Mouse (Mus musculus): ENCODE measurements around the gene Pdzd8. TPM values are rescaled to one million over a fixed set of nuclear protein-coding genes. Genes with fewer than 3 reads are reported as not detected.

Pdzd8 gene
- polyA plus RNA-seq, 1 experiment: 10.0 TPM

DNA sequence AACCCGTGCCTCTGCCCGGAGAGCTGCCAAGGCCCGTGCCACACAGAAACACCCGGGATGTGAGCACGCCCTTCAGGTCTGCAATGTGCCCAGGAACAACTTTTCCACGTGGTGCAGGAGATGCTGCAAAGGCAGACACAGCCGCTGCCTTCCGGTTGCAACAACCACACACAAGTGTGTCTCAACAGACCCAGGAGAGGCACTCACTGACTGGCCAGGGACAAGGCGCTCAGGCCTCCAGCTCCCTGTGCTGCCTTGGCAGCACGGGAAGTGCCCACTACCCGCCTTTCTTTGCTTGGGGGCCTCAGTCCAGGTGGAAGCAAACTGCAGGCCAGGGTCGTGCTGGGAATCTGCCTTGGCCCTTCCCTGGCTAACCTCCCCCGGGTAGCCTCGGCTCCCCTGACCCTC lies 1.3 kb downstream of the Pdzd8 start:
- peak; percentile 54 for DNase-seq
- WGBS: 2% methylated on average over 14 of the region's 14 CpGs
- TF ChIP-seq POLR2A (IDR thresholded peaks at IDR 0.05; ENCODE audit: borderline replicate concordance, extremely low read depth, low read depth, low read length) (no peak), CTCF (IDR thresholded peaks at IDR 0.05; ENCODE audit: insufficient read depth, low read length) (no peak)
- Histone ChIP-seq H3K4me1 (ENCODE audit: control insufficient read depth, insufficient read depth, low read length) (no peaks in the 10 kb centered on the region; the same call in 1 of the 2 replicates), H3K4me3 (replicated peaks; ENCODE audit: extremely low read depth, low read depth, low read length) (peak overlapping the region; percentile 90)

DNA sequence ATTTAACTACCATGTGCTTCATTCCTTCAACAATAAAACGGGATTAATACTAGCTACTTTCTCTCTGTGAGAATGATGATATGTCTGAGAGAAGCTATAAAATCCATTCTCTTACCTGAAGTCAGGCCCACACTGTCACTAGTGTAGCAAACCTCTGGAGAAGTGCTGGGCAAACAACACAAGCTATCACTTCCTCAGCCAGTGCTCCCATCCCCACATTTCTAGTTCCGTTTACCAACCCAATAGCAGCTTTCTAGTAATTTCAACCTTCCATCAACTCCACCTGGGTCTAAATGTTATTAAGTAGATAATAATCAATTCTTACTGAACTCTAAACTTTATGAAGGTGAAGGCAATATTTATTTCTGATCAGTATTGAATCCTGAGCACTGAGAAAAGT lies 2.6 kb downstream of the Pdzd8 start:
- 44% methylated on average over 2 of the region's 2 CpGs for WGBS
- TF ChIP-seq POLR2A (IDR thresholded peaks at IDR 0.05; ENCODE audit: borderline replicate concordance, extremely low read depth, low read depth, low read length): no peak
- no peak for TF ChIP-seq CTCF (IDR thresholded peaks at IDR 0.05; ENCODE audit: insufficient read depth, low read length)
- DNase-seq: no peak
- H3K4me3 ChIP-seq (replicated peaks; ENCODE audit: extremely low read depth, low read depth, low read length): no peak overlapping the region
- H3K4me1 ChIP-seq (ENCODE audit: control insufficient read depth, insufficient read depth, low read length): peaks cover 2% of the 10 kb centered on the region; the same call in 1 of the 2 replicates

DNA sequence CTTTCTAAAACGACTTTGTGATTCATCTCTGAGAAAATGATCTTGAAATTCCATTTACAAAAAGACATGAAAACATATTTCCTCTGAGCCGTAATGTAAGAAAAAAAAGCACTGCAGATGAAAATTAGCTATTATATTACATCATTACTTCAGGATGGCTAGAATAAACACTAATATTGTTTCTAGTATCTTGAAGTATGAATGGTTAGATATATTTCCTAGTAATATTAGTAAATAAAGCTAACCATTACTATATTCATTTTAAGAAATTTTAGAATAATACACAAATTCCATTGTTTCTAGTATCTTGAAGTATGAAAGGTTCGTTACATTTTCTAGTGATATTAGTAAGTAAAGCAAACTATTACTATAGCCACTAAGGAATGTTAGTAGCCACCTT lies 5.7 kb downstream of the Pdzd8 start:
- DNase-seq: no peak
- TF ChIP-seq CTCF (IDR thresholded peaks at IDR 0.05; ENCODE audit: insufficient read depth, low read length) (no peak), POLR2A (IDR thresholded peaks at IDR 0.05; ENCODE audit: borderline replicate concordance, extremely low read depth, low read depth, low read length) (no peak)
- peaks cover 6% of the 10 kb centered on the region for H3K4me1 ChIP-seq (ENCODE audit: control insufficient read depth, insufficient read depth, low read length)
- 67% methylated on average over 3 of the region's 3 CpGs for WGBS
- no peak overlapping the region for H3K4me3 ChIP-seq (replicated peaks; ENCODE audit: extremely low read depth, low read depth, low read length)

DNA sequence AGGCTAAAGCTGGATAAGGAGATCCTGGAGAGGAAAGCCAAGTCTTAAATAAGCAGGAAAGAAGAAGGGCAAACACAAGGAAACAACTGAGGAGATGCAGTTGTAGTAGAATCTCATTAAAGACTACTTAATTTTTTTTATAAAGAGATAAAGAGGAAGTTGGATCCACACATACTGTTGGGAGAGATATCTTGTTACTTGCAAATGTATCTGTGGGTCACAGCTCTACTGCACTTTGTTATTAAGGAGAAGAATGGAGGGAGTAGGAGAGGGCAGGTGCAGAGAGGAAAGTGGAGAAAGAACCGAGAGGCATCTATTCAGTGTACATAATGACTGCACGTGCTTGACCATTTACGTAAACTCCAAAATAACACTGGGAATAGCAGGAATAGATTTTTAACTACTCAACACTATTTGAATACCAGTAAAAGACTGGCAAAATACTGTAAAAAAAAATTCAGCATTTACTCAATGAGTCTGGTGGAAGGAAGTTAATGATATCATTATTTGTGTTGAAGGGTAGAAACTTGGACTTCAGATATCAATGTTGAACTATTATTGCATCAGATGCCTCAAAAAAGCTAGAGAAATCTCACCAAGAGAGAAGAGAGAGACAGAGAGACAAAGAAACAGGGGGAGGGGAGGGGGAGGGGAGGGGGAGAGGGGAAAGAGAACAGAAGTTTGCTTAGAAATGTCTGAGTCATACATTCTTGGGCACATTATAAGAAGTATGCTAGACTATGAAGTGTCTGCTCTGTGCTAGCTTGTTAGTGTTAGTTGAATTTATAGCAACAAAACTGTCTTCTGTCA lies 7.5 kb downstream of the Pdzd8 start:
- no peak overlapping the region for H3K4me3 ChIP-seq (replicated peaks; ENCODE audit: extremely low read depth, low read depth, low read length)
- H3K4me1 ChIP-seq (ENCODE audit: control insufficient read depth, insufficient read depth, low read length): peaks cover 6% of the 10 kb centered on the region
- no peak for TF ChIP-seq POLR2A (IDR thresholded peaks at IDR 0.05; ENCODE audit: borderline replicate concordance, extremely low read depth, low read depth, low read length)
- no peak for TF ChIP-seq CTCF (IDR thresholded peaks at IDR 0.05; ENCODE audit: insufficient read depth, low read length)
- no peak for DNase-seq
- 69% methylated on average over 3 of the region's 3 CpGs for WGBS

DNA sequence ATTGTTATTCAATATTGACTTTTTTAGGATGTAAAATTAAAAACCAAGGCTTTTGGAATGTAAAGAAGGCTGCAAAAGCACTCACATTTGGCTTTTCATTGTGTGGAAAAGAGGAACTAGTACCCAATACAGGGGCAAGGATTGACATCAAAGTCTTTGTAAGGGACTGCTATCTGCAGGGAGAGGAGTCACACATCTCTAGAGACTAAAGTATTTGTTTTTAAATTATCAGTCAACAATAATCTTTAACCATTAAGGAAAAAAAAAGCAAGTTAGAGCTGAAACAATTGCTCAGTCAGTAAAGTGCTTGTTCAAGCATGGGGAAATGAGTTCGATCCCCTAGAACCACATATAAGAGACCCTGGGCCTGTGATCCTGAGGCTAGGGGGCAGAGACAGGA lies 8.9 kb downstream of the Pdzd8 start:
- peaks cover 6% of the 10 kb centered on the region for H3K4me1 ChIP-seq (ENCODE audit: control insufficient read depth, insufficient read depth, low read length)
- WGBS: 100% methylated on average over 1 of the region's 1 CpGs
- no peak overlapping the region for H3K4me3 ChIP-seq (replicated peaks; ENCODE audit: extremely low read depth, low read depth, low read length)
- TF ChIP-seq POLR2A (IDR thresholded peaks at IDR 0.05; ENCODE audit: borderline replicate concordance, extremely low read depth, low read depth, low read length) (no peak), CTCF (IDR thresholded peaks at IDR 0.05; ENCODE audit: insufficient read depth, low read length) (no peak)
- DNase-seq: no peak

DNA sequence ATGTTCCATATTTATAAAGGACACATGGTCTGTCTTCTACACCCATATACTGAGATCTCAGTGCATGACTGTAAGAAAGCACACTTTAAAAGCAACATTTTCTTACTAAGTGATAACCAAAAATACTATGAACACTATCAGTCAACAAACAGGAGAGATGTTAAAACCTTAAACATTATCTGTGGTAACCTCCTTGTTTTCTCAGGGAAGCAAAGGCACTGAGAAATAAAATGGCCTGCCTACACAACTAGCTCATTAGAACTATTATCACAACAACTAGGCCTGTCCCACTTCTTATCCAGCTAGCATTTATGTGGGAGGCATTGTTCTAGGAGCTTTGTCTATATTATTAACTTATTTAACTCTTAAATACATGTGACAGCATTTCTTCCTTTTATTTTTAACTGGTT lies 14.8 kb downstream of the Pdzd8 start:
- Histone ChIP-seq H3K4me1 (ENCODE audit: control insufficient read depth, insufficient read depth, low read length) (no peaks in the 10 kb centered on the region), H3K4me3 (replicated peaks; ENCODE audit: extremely low read depth, low read depth, low read length) (no peak overlapping the region)
- DNase-seq: no peak
- no peak for TF ChIP-seq CTCF (IDR thresholded peaks at IDR 0.05; ENCODE audit: insufficient read depth, low read length)
- TF ChIP-seq POLR2A (IDR thresholded peaks at IDR 0.05; ENCODE audit: borderline replicate concordance, extremely low read depth, low read depth, low read length): no peak

DNA sequence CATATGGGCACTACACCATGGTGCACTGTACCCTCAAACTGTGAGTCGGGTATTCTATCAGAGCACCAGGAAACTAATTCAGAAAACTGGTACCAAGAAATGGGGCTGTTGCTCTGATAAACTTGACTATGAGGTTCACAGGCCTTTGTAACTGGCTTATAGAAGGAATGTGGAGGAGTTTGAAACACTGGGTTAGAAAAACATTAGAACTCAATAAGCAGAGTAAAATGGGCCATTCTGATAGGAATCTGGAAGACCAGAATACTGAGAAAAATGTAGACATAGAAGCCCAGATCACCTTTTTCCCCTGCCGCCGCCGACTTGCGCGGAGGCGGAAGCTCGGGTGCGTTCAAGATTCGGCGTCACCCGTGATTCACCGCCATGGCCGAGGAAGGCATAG lies 23.6 kb downstream of the Pdzd8 start, which contains the start of gene Rps12-ps3:
Gene Rps12-ps3 (plus strand): TSS at position 301 of the 400 bp plus-strand sequence.
- WGBS: 97% methylated on average over 14 of the region's 14 CpGs
- H3K4me3 ChIP-seq (replicated peaks; ENCODE audit: extremely low read depth, low read depth, low read length): no peak within 1 kb of the TSS
- DNase-seq: no peak
- H3K4me1 ChIP-seq (ENCODE audit: control insufficient read depth, insufficient read depth, low read length): no peaks in the 10 kb centered on the region; the same call in 1 of the 2 replicates
- TF ChIP-seq CTCF (IDR thresholded peaks at IDR 0.05; ENCODE audit: insufficient read depth, low read length): no peak
- TF ChIP-seq POLR2A (IDR thresholded peaks at IDR 0.05; ENCODE audit: borderline replicate concordance, extremely low read depth, low read depth, low read length): no peak

DNA sequence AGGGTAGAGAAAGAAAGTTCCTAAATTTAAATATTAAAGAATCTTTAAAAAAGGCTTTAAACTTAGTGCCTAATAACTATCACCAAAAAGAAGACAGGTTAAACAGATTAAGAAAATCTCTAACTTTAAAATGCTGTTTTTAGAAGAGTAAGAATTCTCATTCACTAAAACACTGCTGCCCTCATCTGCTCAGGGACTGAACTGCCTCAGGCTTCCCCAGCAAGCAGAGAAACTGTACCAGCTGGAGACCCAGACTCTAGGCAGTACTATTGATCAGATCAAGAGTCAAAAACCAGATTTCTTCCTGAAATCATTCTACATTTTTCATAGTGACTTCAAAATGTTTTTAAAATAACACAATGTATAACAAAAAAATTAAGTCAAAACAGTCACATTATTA lies 29.0 kb downstream of the Pdzd8 start:
- 0 out of 2 replicates have a peak, but pooled peaks cover 2% of the 10 kb centered on the region for H3K4me1 ChIP-seq (ENCODE audit: control insufficient read depth, insufficient read depth, low read length)
- peak; percentile 31; the same call in 1 of the 2 replicates for TF ChIP-seq CTCF (IDR thresholded peaks at IDR 0.05; ENCODE audit: insufficient read depth, low read length)
- TF ChIP-seq POLR2A (IDR thresholded peaks at IDR 0.05; ENCODE audit: borderline replicate concordance, extremely low read depth, low read depth, low read length): no peak
- DNase-seq: no peak
- H3K4me3 ChIP-seq (replicated peaks; ENCODE audit: extremely low read depth, low read depth, low read length): no peak overlapping the region

DNA sequence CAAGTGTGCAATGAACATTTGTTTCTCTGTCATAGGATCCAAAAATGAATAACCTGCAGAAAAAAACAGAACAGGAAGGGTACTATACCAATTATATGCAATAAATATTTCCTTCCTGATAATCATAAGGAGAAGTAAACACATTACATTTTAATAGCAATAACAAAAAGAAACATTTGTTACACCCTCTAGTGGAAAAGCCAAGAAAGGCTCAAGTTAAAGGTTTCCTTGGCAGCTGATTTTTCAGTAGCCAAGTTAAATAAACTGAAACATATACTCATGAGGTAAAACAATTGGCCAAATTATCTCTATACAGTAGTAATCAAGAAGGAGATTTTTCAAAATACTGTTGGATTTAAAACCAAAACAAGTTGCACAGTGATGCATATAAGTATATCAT lies 30.3 kb downstream of the Pdzd8 start:
- Histone ChIP-seq H3K4me1 (ENCODE audit: control insufficient read depth, insufficient read depth, low read length) (peaks cover 2% of the 10 kb centered on the region; the same call in 1 of the 2 replicates), H3K4me3 (replicated peaks; ENCODE audit: extremely low read depth, low read depth, low read length) (no peak overlapping the region)
- DNase-seq: no peak
- no peak for TF ChIP-seq CTCF (IDR thresholded peaks at IDR 0.05; ENCODE audit: insufficient read depth, low read length)
- TF ChIP-seq POLR2A (IDR thresholded peaks at IDR 0.05; ENCODE audit: borderline replicate concordance, extremely low read depth, low read depth, low read length): no peak

Data from lung, adult 2 months (tissue).